Mouse (Mus musculus) myocyte (in vitro differentiated cells): Measurements from ENCODE around the gene Clec16a.

Experiments used
- CEBPB ChIP-seq: IDR thresholded peaks from 2 replicates; pipeline ENCODE4 v1.6.1; 2011; ENCODE audit warnings: mild to moderate bottlenecking, moderate library complexity; ENCODE audit not compliant: poor library complexity, insufficient read depth, severe bottlenecking
- E2F4 ChIP-seq: IDR thresholded peaks from one replicate; pipeline ENCODE4 v1.6.1; 2011; ENCODE audit warnings: mild to moderate bottlenecking, control low read depth, moderate library complexity; ENCODE audit not compliant: insufficient read depth
- MAX ChIP-seq: IDR thresholded peaks from one replicate; pipeline ENCODE4 v1.6.1; 2011; ENCODE audit warnings: low read depth, mild to moderate bottlenecking, control low read depth
- MYOG ChIP-seq, 3 experiments: IDR thresholded peaks; one replicate each; pipeline ENCODE4 v1.6.1; 2011; ENCODE audit warnings: control low read depth in 2 of 3, low read depth in 2 of 3, mild to moderate bottlenecking in 2 of 3; ENCODE audit not compliant: insufficient read length in 2 of 3, control insufficient read depth in 1 of 3, insufficient read depth in 1 of 3
- POLR2A ChIP-seq: IDR thresholded peaks from one replicate; pipeline ENCODE4 v1.6.1; 2011; ENCODE audit warnings: low read depth, mild to moderate bottlenecking, control low read depth, moderate library complexity; ENCODE audit not compliant: insufficient read length
- POLR2AphosphoS2 ChIP-seq: IDR thresholded peaks from one replicate; pipeline ENCODE4 v1.6.1; 2011; ENCODE audit warnings: low read depth, control low read depth; ENCODE audit not compliant: insufficient read length
- SRF ChIP-seq: IDR thresholded peaks from one replicate; pipeline ENCODE4 v1.6.1; 2011; ENCODE audit warnings: low read depth; ENCODE audit not compliant: control insufficient read depth, insufficient read length
- TCF12 ChIP-seq: IDR thresholded peaks from one replicate; pipeline ENCODE4 v1.6.1; 2011; ENCODE audit warnings: mild to moderate bottlenecking, control low read depth; ENCODE audit not compliant: poor library complexity, insufficient read depth, severe bottlenecking
- TCF3 ChIP-seq: IDR thresholded peaks from one replicate; pipeline ENCODE4 v1.6.1; 2011; ENCODE audit warnings: low read depth, control low read depth; ENCODE audit not compliant: insufficient read length
- USF1 ChIP-seq: IDR thresholded peaks from one replicate; pipeline ENCODE4 v1.6.1; 2011; ENCODE audit warnings: low read depth, mild to moderate bottlenecking, control low read depth, moderate library complexity

DNA sequence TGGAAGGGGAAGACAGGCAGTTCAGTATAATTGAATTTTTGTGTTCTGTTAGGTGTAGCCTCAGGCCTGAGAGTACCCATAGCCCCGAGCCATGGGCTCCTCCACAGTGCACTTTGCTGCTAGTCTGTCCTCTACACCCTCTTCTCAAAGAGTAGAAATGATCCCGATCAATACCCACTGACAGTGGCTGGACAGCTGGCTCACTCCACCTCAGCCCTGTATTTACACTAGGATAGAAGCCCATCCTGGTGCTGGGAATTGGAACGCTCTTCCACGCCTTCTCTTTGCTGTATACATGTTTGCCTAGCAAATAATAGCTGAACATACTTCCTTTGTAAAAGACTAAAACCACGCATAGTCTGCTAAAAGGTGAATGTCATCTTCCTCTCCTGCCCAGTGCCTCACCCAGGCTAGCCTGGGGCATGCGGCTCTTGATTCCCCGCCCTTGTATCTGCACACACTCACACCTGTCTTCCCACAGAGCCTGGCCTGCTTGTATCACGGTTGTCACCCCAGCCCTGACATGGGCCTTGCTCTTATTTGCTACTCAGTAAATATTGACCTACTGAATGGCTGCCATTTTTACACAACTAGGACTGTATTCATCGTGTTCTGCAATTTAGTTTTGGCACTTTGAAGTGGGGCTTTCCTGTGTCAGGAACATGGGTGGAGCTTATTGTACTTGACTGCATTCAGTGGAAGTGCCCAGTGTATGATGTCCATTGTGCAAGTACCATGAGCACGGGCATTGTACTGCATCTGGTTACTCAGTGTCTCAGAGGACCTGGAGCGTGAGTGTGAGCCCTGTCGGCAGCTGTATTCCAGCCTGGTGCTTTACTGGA is 119.0 kb downstream of the Clec16a start:
- TF ChIP-seq POLR2A (no peak), POLR2AphosphoS2 (no peak), MAX (no peak), E2F4 (no peak), SRF (no peak), CEBPB (no peak), TCF12 (no peak), USF1 (no peak), MYOG (IDR thresholded peaks at IDR 0.05; ENCODE audit: control insufficient read depth in 1 of 3, insufficient read depth in 1 of 3, insufficient read length in 2 of 3, low read depth in 2 of 3) (no peak), TCF3 (no peak)
